Mouse (Mus musculus): ENCODE data around the gene Hcar1.
A peak's percentile ranks its signal among the peaks of the same experiment; 100 is the strongest.

Hcar1 gene

GRCm38 (mm10) chr5:123879928-123880327 is at the start of gene Hcar1:
Hcar1 (minus strand) TSS chr5:123880020.
- DNase-seq (ENCODE audit: low spot score in 2 of 2): no peak

GRCm38 (mm10) chr5:123927118-123927517 is 47.3 kb upstream of the Hcar1 start, which contains the start of gene Gm43518:
Gm43518 (plus strand) TSS chr5:123927418.
- no peak for DNase-seq (ENCODE audit: low spot score in 2 of 2)

- DNase-seq (ENCODE audit: low spot score in 2 of 2): no peak
These were observed 42.3 kb upstream of the Hcar1 start for GRCm38 (mm10) chr5:123922112-123922511.

- no peak for DNase-seq (ENCODE audit: low spot score in 2 of 2)
These were observed 35.0 kb upstream of the Hcar1 start for GRCm38 (mm10) chr5:123914852-123915251.

- DNase-seq (ENCODE audit: low spot score in 2 of 2): no peak
These were observed 27.8 kb upstream of the Hcar1 start for GRCm38 (mm10) chr5:123907631-123907977.

GRCm38 (mm10) chr5:123906976-123907630 is 27.3 kb upstream of the Hcar1 start, which contains the start of gene Denr:
Denr (plus strand) TSS chr5:123907175.
- peak; percentile 97 to 99 for DNase-seq (ENCODE audit: low spot score in 2 of 2)

GRCm38 (mm10) chr5:123906146-123906975 is 26.5 kb upstream of the Hcar1 start:
- no peak for DNase-seq (ENCODE audit: low spot score in 2 of 2)

- no peak for DNase-seq (ENCODE audit: low spot score in 2 of 2)
These were observed 24.3 kb upstream of the Hcar1 start for GRCm38 (mm10) chr5:123904059-123904672.

GRCm38 (mm10) chr5:123897352-123897751 is 17.5 kb upstream of the Hcar1 start:
- DNase-seq (ENCODE audit: low spot score in 2 of 2): no peak

- DNase-seq (ENCODE audit: low spot score in 2 of 2): no peak
These were observed 16.6 kb upstream of the Hcar1 start for GRCm38 (mm10) chr5:123896395-123896794.

GRCm38 (mm10) chr5:123893520-123893919 is 13.7 kb upstream of the Hcar1 start:
- DNase-seq (ENCODE audit: low spot score in 2 of 2): no peak

- peak; percentile 13 to 36 for DNase-seq (ENCODE audit: low spot score in 2 of 2)
These were observed 11.8 kb upstream of the Hcar1 start for GRCm38 (mm10) chr5:123891669-123892068.

- DNase-seq (ENCODE audit: low spot score in 2 of 2): no peak
These were observed 11.2 kb upstream of the Hcar1 start for GRCm38 (mm10) chr5:123890987-123891386.

- no peak for DNase-seq (ENCODE audit: low spot score in 2 of 2)
These were observed 10.5 kb upstream of the Hcar1 start for GRCm38 (mm10) chr5:123890312-123890711.

GRCm38 (mm10) chr5:123886365-123886764 is 6.5 kb upstream of the Hcar1 start:
- DNase-seq (ENCODE audit: low spot score in 2 of 2): no peak

GRCm38 (mm10) chr5:123884332-123884731 is 4.5 kb upstream of the Hcar1 start:
- DNase-seq (ENCODE audit: low spot score in 2 of 2): no peak

GRCm38 (mm10) chr5:123883891-123884290 is 4.1 kb upstream of the Hcar1 start:
- DNase-seq (ENCODE audit: low spot score in 2 of 2): peak in 1 of 2 experiments; percentile 32

GRCm38 (mm10) chr5:123880778-123881177 is 958 bp upstream of the Hcar1 start:
- no peak for DNase-seq (ENCODE audit: low spot score in 2 of 2)

GRCm38 (mm10) chr5:123878056-123878455 is 1.8 kb downstream of the Hcar1 start:
- no peak for DNase-seq (ENCODE audit: low spot score in 2 of 2)

GRCm38 (mm10) chr5:123874177-123874576 is 5.6 kb downstream of the Hcar1 start:
- no peak for DNase-seq (ENCODE audit: low spot score in 2 of 2)

- no peak for DNase-seq (ENCODE audit: low spot score in 2 of 2)
These were observed 10.2 kb downstream of the Hcar1 start for GRCm38 (mm10) chr5:123869615-123870014.

- no peak for DNase-seq (ENCODE audit: low spot score in 2 of 2)
These were observed 13.4 kb downstream of the Hcar1 start for GRCm38 (mm10) chr5:123866457-123866856.

- DNase-seq (ENCODE audit: low spot score in 2 of 2): no peak
These were observed 14.5 kb downstream of the Hcar1 start, which contains the start of gene Hcar2 for GRCm38 (mm10) chr5:123865365-123865764. Hcar2 (minus strand) TSS chr5:123865499.
